Mouse (Mus musculus) myocyte (in vitro differentiated cells): Measurements from ENCODE around the gene Unc79.

ENCODE experiments used
- E2F4 ChIP-seq: IDR thresholded peaks from one replicate; pipeline ENCODE4 v1.6.1; 2011; ENCODE audit warnings: mild to moderate bottlenecking, control low read depth, moderate library complexity; ENCODE audit not compliant: insufficient read depth
- TCF12 ChIP-seq: IDR thresholded peaks from one replicate; pipeline ENCODE4 v1.6.1; 2011; ENCODE audit warnings: mild to moderate bottlenecking, control low read depth; ENCODE audit not compliant: poor library complexity, insufficient read depth, severe bottlenecking
- USF1 ChIP-seq: IDR thresholded peaks from one replicate; pipeline ENCODE4 v1.6.1; 2011; ENCODE audit warnings: low read depth, mild to moderate bottlenecking, control low read depth, moderate library complexity

DNA sequence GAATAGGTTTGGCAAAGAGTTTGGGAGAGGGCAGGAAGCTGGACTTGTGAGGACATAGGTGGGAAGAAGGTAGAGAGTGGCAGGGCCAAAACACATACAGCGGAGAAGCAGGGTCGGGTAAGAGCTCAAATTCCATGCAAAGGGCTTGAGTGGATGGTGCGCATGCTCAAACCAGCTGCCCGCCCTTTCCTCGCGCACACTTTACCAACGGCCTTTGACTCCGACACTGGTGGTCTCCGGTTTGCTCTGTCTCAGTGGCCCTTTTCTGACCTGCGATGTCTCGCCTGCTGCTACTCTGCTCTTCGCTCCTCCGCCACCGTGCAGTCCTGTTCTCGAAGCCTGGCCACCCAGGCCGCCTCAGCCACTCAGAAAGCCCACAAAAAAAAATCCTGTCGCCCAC is 49.6 kb upstream of the Unc79 start, which contains the start of gene Cox8c:
- no peak for TF ChIP-seq E2F4
- TF ChIP-seq TCF12: no peak
- no peak for TF ChIP-seq USF1
